Mouse (Mus musculus) hindbrain, postnatal 0 days (tissue): ENCODE measurements at regions not wholly inside any gene's neighbourhood (a gene's known extent, or its start where the extent isn't known, plus 50 kb on each side); places are given as distances from the start of the nearest gene placed in this dataset.

ENCODE experiments used
- ATAC-seq: fragments of 200-750 bp; cut with Nextera tagmentation; 2 replicates; pipeline ENCODE4 v1.8.0; 2017; ENCODE audit warnings: mild to moderate bottlenecking, moderate TSS enrichment, moderate library complexity
- DNase-seq: peaks from one replicate; pipeline ENCODE4 v3.0.0-alpha.2; 2015; ENCODE audit warnings: low spot score
- H3K27ac ChIP-seq: fragments of 300-500 bp; sonication (generic); 2 replicates; pipeline ENCODE4 v1.5.1; 2014; ENCODE audit warnings: mild to moderate bottlenecking
- H3K27me3 ChIP-seq: fragments of 300-500 bp; sonication (generic); 2 replicates; pipeline ENCODE4 v1.6.1; 2014; ENCODE audit warnings: low read length, mixed read lengths; ENCODE audit not compliant: insufficient read depth
- H3K36me3 ChIP-seq: fragments of 300-500 bp; sonication (generic); 2 replicates; pipeline ENCODE4 v1.6.1; 2014; ENCODE audit warnings: low read length, mixed read lengths; ENCODE audit not compliant: insufficient read depth
- H3K4me1 ChIP-seq: fragments of 300-500 bp; sonication (generic); 2 replicates; pipeline ENCODE4 v1.6.1; 2014; ENCODE audit warnings: antibody characterized with exemption, low read length, mixed read lengths; ENCODE audit not compliant: insufficient read depth
- H3K4me2 ChIP-seq: fragments of 300-500 bp; sonication (generic); 2 replicates; pipeline ENCODE4 v1.6.1; 2014; ENCODE audit warnings: low read depth, mild to moderate bottlenecking, low read length, moderate library complexity, mixed read lengths
- H3K4me3 ChIP-seq: fragments of 300-500 bp; sonication (generic); 2 replicates; pipeline ENCODE4 v1.5.1; 2014; ENCODE audit warnings: low read length
- H3K9ac ChIP-seq: fragments of 300-500 bp; sonication (generic); replicated peaks from 2 replicates; pipeline ENCODE4 v1.6.1; 2014; ENCODE audit warnings: mild to moderate bottlenecking, low read length, moderate library complexity, mixed read lengths
- H3K9me3 ChIP-seq: fragments of 300-500 bp; sonication (generic); 2 replicates; pipeline ENCODE4 v1.6.1; 2016; ENCODE audit warnings: low read length, mixed read lengths
- CTCF ChIP-seq: IDR thresholded peaks from 2 replicates; pipeline ENCODE4 v1.5.1; 2016; ENCODE audit warnings: antibody characterized with exemption, control low read depth, low read depth
- WGBS: fragments of 180-500 bp; shearing (Covaris S2); extraction: QIAGEN DNeasy Blood & Tissue Kit; methylation state at CpG from one replicate; pipeline ENCODE4 v1.1.7; 2014; 5-methylcytosine and 5-hydroxymethylcytosine counted together

DNA sequence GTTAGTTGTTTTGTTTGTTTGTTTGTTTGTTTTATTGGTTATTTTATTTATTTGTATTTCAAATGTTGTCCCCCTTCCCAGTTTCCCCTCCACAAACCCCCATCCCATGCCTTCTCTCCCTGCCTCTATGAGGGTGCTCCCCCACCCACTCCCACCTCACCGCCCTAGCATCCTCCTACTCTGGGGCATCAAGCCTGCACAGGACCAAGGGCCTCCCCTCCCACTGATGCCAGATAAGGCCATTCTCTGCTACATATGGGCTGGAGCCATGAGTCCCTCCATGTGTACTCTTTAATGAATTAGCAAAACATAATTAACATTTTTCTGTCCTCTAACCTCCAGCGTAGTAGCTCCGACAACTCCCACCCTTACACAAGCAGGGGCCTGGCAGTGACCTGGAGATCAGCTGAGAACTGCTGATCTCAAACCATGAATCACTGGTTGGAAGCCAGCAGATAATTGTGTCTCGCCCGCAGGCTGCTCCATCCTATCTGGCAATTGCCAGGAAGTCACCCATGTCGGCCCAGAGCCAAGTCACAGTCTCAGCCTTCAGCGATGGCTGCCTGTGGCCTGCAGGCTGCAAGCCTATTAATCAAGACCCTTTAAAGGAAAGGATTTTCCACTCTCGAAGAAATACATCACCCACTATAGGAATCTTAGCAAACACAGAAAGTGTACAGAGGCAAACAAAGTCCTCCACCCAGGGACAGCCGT, 86.8 kb upstream of the Gpc1 start:
- WGBS, result 38% methylated on average over 9 of the region's 9 CpGs
- Histone ChIP-seq H3K4me3 (no peak overlapping the region), H3K36me3 (no peaks in the 10 kb centered on the region), H3K4me2 (no peak overlapping the region), H3K4me1 (0 out of 2 replicates have a peak, but pooled peaks cover 19% of the 10 kb centered on the region), H3K9me3 (no peaks in the 10 kb centered on the region), H3K27me3 (no peaks in the 10 kb centered on the region), H3K27ac (no peak overlapping the region), H3K9ac (no peak overlapping the region)
- DNase-seq, result peak; percentile 74
- peak; percentile 64 for ATAC-seq
- no peak for TF ChIP-seq CTCF

DNA sequence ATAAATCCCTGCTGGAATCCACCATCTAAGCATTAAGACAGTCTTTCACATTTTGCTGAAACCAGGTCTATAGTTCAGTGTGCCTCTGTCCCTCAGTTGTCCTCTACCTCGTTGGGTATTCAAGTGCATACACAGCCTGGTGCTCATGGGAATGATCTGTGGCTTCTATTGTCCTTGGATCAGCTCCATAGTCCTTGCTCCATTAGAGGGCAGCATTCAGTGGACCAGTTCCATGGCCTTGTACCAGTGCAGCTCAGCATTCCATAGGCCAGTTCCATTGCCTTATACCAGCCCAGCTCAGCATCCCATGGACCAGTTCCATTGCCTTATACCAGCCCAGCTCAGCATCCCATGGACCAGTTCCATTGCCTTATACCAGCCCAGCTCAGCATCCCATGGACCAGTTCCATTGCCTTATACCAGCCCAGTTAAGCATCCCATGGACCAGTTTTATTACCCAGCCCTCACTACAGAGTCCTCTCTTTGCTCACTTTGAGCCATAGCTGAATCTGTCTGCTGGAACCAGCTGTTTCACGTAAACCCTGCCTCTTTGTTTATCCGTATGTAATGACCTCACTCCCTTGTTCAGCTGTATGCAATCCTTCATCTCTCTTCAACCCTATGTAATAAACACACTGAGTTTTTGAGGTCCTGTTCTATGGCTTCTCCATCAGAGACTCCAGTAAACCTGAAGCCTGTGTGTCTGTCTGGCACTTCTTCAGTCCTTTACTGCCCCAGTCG, 88.4 kb upstream of the Gpc1 start:
- peak; percentile 45 for DNase-seq

DNA sequence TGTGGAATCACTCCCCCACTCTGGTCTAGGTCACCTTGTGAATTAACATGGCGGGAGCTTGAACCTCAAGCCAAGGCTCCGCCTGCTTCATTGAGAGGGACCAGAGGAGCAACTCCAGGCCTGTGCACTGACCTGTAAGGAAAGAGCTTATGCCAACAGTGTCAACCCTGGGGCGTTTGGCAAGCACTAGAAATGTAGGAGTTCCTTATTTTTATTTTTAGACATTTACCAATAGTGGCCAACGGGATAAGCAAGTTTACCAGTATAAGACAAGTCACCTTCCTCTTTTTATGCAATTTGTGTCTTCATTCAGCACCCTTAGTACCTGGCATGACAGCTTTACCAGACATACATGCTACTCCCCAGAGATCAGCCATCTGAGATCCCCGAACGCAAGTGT, 89.1 kb upstream of the Gpc1 start:
- Histone ChIP-seq H3K4me3 (no peak overlapping the region), H3K9me3 (no peaks in the 10 kb centered on the region)

More for the DNA sequence above, 88.4 kb upstream of the Gpc1 start:
- no peak for ATAC-seq
- no peaks in the 10 kb centered on the region for H3K9me3 ChIP-seq
- no peaks in the 10 kb centered on the region for H3K36me3 ChIP-seq
- H3K27me3 ChIP-seq, result no peaks in the 10 kb centered on the region
- TF ChIP-seq CTCF, result peak; percentile 44
- H3K4me3 ChIP-seq, result no peak overlapping the region
- no peak overlapping the region for H3K27ac ChIP-seq
- no peak overlapping the region for H3K4me2 ChIP-seq
- no peak overlapping the region for H3K9ac ChIP-seq
- WGBS, result 76% methylated on average over 4 of the region's 4 CpGs
- H3K4me1 ChIP-seq, result 0 out of 2 replicates have a peak, but pooled peaks cover 19% of the 10 kb centered on the region

DNA sequence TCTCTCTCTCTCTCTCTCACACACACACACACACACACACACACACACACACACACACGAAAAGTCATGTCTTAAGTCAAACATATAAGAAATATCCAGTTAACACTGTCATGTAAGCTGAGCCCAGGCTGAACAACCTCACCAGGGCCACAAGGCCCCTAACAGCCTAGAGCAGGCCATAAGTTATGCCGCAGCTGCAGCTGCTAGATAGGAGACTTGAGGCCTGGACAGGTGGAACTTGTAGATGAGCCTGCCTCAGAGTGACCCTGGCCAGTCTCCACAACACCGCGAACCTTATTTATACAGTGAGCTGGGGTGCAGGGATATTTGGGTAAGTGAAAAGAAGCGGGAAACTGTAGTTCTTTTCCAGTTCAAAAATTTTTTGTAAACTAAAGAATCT, 90.4 kb upstream of the Gpc1 start:
- ATAC-seq, result no peak
- Histone ChIP-seq H3K27me3 (no peaks in the 10 kb centered on the region), H3K4me2 (no peak overlapping the region), H3K27ac (no peak overlapping the region), H3K9me3 (no peaks in the 10 kb centered on the region), H3K36me3 (no peaks in the 10 kb centered on the region), H3K9ac (no peak overlapping the region), H3K4me1 (0 out of 2 replicates have a peak, but pooled peaks cover 21% of the 10 kb centered on the region), H3K4me3 (no peak overlapping the region)
- TF ChIP-seq CTCF, result no peak
- WGBS, result 87% methylated on average over 5 of the region's 5 CpGs
- no peak for DNase-seq

More for the DNA sequence above, 89.1 kb upstream of the Gpc1 start:
- TF ChIP-seq CTCF, result no peak
- no peak overlapping the region for H3K4me2 ChIP-seq
- 83% methylated on average over 6 of the region's 6 CpGs for WGBS
- H3K36me3 ChIP-seq, result no peaks in the 10 kb centered on the region
- no peak overlapping the region for H3K9ac ChIP-seq
- ATAC-seq, result no peak
- H3K4me1 ChIP-seq, result 0 out of 2 replicates have a peak, but pooled peaks cover 22% of the 10 kb centered on the region
- DNase-seq, result no peak
- no peak overlapping the region for H3K27ac ChIP-seq
- H3K27me3 ChIP-seq, result no peaks in the 10 kb centered on the region

DNA sequence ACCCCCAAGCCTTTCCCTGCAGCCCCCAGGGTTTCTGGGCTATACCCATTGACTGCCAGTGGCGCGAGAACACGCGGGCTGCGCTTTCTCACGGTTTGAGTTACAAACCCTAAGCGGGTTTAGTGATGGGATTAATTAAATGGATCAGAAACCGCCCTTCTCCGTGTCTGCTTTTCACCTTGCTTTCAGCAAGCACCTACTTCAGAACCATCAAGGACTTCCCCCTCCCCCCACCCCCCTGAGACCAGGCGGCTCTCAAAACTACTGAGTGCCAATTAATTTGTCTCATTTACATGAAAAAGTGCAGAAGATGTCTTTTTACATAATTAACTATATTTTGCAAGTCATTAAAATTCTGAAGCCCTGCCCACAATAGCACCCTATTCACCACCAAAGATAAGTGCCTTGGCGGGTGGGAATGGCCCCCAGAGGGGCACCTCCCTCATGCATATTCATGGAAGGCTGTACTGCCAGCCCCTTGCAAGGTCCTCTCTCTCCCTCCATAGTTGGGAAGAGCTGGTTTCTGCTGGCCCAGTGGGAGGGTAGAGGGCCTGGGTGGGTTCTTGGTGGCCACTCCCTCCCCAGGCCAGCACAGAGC, 89.1 kb upstream of the Otos start:
- ATAC-seq (peak; percentile 43; the same call in 1 of the 2 replicates), DNase-seq (peak; percentile 36)
- TF ChIP-seq CTCF, result no peak
- no peaks in the 10 kb centered on the region for H3K27me3 ChIP-seq
- H3K36me3 ChIP-seq, result no peaks in the 10 kb centered on the region
- 17% methylated on average over 11 of the region's 11 CpGs for WGBS
- no peak overlapping the region for H3K4me2 ChIP-seq
- no peak overlapping the region for H3K9ac ChIP-seq
- no peaks in the 10 kb centered on the region for H3K9me3 ChIP-seq
- H3K4me3 ChIP-seq, result no peak overlapping the region
- 0 out of 2 replicates have a peak, but pooled peaks cover 7% of the 10 kb centered on the region for H3K4me1 ChIP-seq
- H3K27ac ChIP-seq, result no peak overlapping the region

DNA sequence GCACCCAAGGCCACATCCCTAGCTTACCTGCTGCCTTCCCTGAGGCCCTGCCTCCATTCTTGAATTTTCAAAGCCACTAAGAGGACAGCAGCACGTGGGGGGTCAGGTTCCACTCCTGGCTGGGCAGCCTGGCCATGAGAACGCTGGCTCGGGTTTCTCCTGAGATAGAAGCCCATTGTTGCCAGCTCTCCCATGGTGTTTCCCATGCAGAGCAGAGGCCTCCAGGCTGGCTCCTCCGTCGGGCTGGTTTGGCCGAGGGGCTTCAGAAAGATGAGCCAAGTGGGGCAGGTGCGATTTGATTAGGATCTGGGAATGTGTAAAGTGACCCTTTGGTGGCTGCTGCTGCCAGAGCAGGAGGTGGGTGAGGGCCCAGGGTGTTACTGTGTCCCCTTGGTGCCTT, 87.8 kb upstream of the Otos start:
- WGBS, result 34% methylated on average over 7 of the region's 7 CpGs
- H3K27ac ChIP-seq, result no peak overlapping the region
- no peak for TF ChIP-seq CTCF
- ATAC-seq (no peak), DNase-seq (no peak)
- 0 out of 2 replicates have a peak, but pooled peaks cover 4% of the 10 kb centered on the region for H3K4me1 ChIP-seq
- H3K9me3 ChIP-seq, result no peaks in the 10 kb centered on the region
- H3K4me2 ChIP-seq, result no peak overlapping the region
- no peaks in the 10 kb centered on the region for H3K27me3 ChIP-seq
- no peak overlapping the region for H3K4me3 ChIP-seq
- no peak overlapping the region for H3K9ac ChIP-seq
- no peaks in the 10 kb centered on the region for H3K36me3 ChIP-seq
